Mouse (Mus musculus): ENCODE results near the gene B230217C12Rik.

GRCm38 (mm10) chr11:97810970-97811369 is 29.6 kb upstream of the B230217C12Rik start:
- no peak for TF ChIP-seq CTCF (IDR thresholded peaks at IDR 0.05; ENCODE audit: insufficient read depth, low read depth, low read length)
- no peak for TF ChIP-seq POLR2A (IDR thresholded peaks at IDR 0.05; ENCODE audit: insufficient read depth, low read depth, low read length)

Measured in olfactory bulb, adult 2 months (tissue).